Mouse (Mus musculus) Patski (cell line): ENCODE data around the gene Lrmda. TPM values are rescaled to one million over a fixed set of nuclear protein-coding genes. Genes with fewer than 3 reads are reported as not detected.

Experiments
- ATAC-seq: fragments of 100-300 bp; one replicate; pipeline ENCODE4 v1.8.0; 2021
- CTCF ChIA-PET: fragments of 350-600 bp; sonication (Branson Sonifier 250); formaldehyde crosslinking; loops from one replicate; lab custom pipeline; 2022; ENCODE audit warnings: inconsistent platforms; lab: Charles Lee
- POLR2A ChIA-PET: fragments of 350-600 bp; sonication (Branson Sonifier 250); formaldehyde crosslinking; loops from one replicate; lab custom pipeline; 2022; ENCODE audit warnings: antibody characterized with exemption, inconsistent platforms; lab: Charles Lee
- DNase-seq: peaks from one replicate; pipeline ENCODE4 v3.0.0-alpha.2; 2011; ENCODE audit warnings: low read depth, low spot score
- H3K27me3 ChIP-seq: fragments of 371-371 bp; one replicate; pipeline ENCODE4 v1.5.1; 2021
- CTCF ChIP-seq: fragments of 100-300 bp; IDR thresholded peaks from one replicate; pipeline ENCODE4 v1.5.1; 2021
- in situ Hi-C: fragments of 300-500 bp; cut with MboI; formaldehyde crosslinking; loops from 3 replicates; pipeline ENCODE4 v1.11.1; 2018; ENCODE audit warnings: low pct_unique_long_range_greater_than_20kb, mixed read lengths
- polyA plus RNA-seq: library from polyadenylated mRNA; unstranded; gene quantifications from one replicate; pipeline ENCODE4 v1.2.3, GENCODE M21; 2021

Gene Lrmda
- polyA plus RNA-seq, 1 experiment from 2014 or later: 0.26 TPM

DNA sequence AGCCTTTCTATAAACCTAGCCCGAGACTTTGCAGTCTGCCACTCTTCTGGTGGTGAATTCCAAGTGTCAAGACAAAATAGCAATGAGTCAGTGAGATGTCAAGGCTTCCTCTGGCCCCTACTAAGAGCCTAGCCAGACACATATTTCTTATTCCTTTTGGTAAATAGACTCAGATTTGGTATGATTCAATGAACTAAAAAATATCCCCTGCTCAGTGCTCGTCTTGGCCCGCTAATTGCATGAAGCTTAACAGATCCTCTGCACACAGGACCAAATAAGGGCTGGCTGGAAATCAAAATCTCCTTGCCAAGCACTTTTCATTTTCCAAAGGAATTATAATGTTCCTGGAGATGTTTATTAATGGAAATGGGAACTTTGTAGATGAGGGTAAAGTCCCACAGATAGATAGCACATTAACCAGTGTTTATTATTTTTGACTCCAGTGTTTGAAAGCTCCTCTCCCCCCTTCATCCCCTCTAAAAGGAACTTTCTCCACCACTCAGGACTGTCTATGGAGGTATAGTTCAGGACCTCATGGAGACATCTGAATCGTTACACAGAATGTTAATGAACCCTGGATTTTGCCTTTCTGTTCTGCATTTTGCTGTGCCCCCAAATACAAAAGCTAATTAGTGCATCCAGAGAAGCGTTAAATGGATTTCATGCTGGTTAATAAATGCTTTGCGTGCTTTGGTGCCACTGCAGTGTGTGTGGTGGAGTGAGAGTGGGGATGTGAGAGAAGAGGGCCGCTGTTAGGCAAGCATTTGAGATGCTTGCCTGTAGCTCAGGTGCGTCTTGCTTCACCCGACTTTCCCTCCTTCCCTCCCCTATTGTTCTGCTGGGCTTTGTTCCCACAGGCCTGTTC, 945.5 kb downstream of the Lrmda start:
- CTCF ChIA-PET: interaction anchor here (1.2 to 2.1 kb wide), 6 partner anchors 15 to 141 kb away, joined by 3 to 8 read pairs (median 4); no protein-coding TSS in a partner anchor
- H3K27me3 ChIP-seq: no peaks in the 10 kb centered on the region
- ATAC-seq (peak; percentile 78), DNase-seq (peak; percentile 89)
- POLR2A ChIA-PET: interaction anchor here (0.6 to 1.3 kb wide), 5 partner anchors 22 to 560 kb away, joined by 3 to 8 read pairs (median 5); no protein-coding TSS in a partner anchor
- in situ Hi-C loops: loop anchor here (5.0 to 10.0 kb wide), 2 partner anchors 77 to 80 kb away; no protein-coding TSS in a partner anchor
- no peak for TF ChIP-seq CTCF

GRCm38 (mm10) chr14:22968705-22969104, 949.2 kb downstream of the Lrmda start:
- in situ Hi-C loops: loop anchor here (5.0 to 10.0 kb wide), 2 partner anchors 74 to 84 kb away; no protein-coding TSS in a partner anchor
- ChIA-PET POLR2A (interaction anchor here (1.3 kb wide), 1 partner anchor 10 kb away, joined by 3 read pairs; no protein-coding TSS in a partner anchor), CTCF (interaction anchor here (1.9 to 2.0 kb wide), 2 partner anchors 12 to 21 kb away, joined by 4 to 8 read pairs; no protein-coding TSS in a partner anchor)
- TF ChIP-seq CTCF: no peak
- no peaks in the 10 kb centered on the region for H3K27me3 ChIP-seq
- DNase-seq: no peak
- ATAC-seq: no peak

DNA sequence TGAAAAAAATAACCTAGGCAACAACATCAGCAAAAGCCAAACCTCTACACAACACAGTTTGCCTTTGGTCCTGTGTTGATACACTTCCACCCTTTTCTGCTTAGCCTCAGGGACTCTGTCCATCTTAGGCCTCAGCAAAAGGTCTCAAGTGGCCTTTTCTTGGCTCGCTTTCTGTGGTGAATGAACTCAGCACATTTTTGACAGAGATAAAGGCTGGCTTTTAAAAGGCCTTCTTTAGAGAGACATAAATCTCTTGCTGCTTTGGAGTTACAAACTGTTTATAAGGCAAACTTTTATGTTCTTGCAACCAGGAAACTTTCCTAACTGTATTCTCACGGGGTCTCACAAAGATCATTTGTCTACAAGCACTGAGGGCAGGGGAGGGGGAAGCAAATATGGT, 967.2 kb downstream of the Lrmda start:
- no peak for ATAC-seq
- CTCF ChIA-PET: no interaction called here

GRCm38 (mm10) chr14:22988090-22988669, 968.7 kb downstream of the Lrmda start:
- TF ChIP-seq CTCF: no peak
- no peak for DNase-seq
- CTCF ChIA-PET: no interaction called here
- H3K27me3 ChIP-seq: no peaks in the 10 kb centered on the region
- in situ Hi-C loops: no loop called here
- ATAC-seq: no peak
- POLR2A ChIA-PET: no interaction called here

More for the DNA sequence above, 967.2 kb downstream of the Lrmda start:
- no peaks in the 10 kb centered on the region for H3K27me3 ChIP-seq
- no peak for DNase-seq
- POLR2A ChIA-PET: no interaction called here
- TF ChIP-seq CTCF: no peak
- in situ Hi-C loops: no loop called here

GRCm38 (mm10) chr14:22995184-22995935, 975.8 kb downstream of the Lrmda start:
- no peaks in the 10 kb centered on the region for H3K27me3 ChIP-seq
- TF ChIP-seq CTCF: no peak
- in situ Hi-C loops: no loop called here
- CTCF ChIA-PET: no interaction called here
- no peak for ATAC-seq
- POLR2A ChIA-PET: no interaction called here
- DNase-seq: no peak

DNA sequence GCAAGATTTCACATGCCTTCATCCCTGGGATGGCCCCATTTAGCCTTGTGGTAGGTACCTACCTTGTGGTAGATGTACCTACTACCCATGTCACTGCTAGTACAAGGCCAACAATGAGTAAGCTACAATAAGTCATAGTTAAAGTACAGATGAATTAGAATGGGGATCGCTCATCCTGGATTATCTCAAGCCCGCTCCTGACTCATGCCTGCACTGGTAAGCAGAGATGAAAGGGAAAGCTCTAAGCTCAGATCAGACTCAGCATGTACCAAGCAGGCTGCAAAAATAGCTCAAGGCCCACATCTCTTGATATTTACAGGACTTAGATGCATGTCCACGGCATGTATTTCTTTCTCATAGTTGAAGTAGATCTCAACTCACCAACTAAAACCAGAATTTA, 979.4 kb downstream of the Lrmda start:
- POLR2A ChIA-PET: no interaction called here
- TF ChIP-seq CTCF: no peak
- no peaks in the 10 kb centered on the region for H3K27me3 ChIP-seq
- ATAC-seq (no peak), DNase-seq (no peak)
- CTCF ChIA-PET: no interaction called here
- in situ Hi-C loops: no loop called here

GRCm38 (mm10) chr14:23011989-23012388, 992.5 kb downstream of the Lrmda start:
- no peak for ATAC-seq
- ChIA-PET CTCF (interaction anchor here (1.0 kb wide), 1 partner anchor 33 kb away, joined by 4 read pairs; no protein-coding TSS in a partner anchor), POLR2A (no interaction called here)
- TF ChIP-seq CTCF: no peak
- no peaks in the 10 kb centered on the region for H3K27me3 ChIP-seq
- in situ Hi-C loops: no loop called here
- peak; percentile 13 for DNase-seq

DNA sequence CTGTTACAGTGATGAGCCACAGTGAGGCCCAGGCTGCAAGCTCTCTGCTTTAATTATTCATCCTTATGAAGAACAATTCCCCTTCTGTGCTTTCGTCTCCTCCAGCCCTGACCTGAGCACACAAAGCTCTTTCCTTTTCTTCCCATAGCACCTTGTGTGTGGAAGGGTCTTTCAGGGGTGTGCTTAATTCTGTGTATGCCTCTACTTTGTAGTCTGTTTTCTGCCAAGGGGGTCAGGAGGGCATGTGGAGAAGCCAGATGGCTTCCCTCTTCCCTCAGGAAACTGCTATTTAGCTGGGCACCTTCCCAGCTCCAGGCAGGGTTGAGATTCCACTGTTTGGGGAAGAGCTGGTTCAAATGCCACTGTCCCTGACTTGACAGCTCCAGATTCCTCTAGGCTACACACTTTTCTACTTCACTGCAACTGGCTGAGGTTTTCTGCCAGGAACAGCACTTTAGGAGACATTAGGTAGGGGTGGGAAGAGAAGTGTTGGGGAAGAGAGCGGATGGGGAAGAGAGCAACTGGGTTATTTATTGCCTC, 995.3 kb downstream of the Lrmda start:
- H3K27me3 ChIP-seq: no peaks in the 10 kb centered on the region
- no peak for TF ChIP-seq CTCF
- in situ Hi-C loops: no loop called here
- ChIA-PET CTCF (interaction anchor here (0.9 to 2.3 kb wide), 3 partner anchors 8 to 51 kb away, joined by 3 to 6 read pairs (median 4); no protein-coding TSS in a partner anchor), POLR2A (interaction anchor here (0.7 kb wide), 1 partner anchor 77 kb away, joined by 3 read pairs; no protein-coding TSS in a partner anchor)
- DNase-seq: no peak
- no peak for ATAC-seq

DNA sequence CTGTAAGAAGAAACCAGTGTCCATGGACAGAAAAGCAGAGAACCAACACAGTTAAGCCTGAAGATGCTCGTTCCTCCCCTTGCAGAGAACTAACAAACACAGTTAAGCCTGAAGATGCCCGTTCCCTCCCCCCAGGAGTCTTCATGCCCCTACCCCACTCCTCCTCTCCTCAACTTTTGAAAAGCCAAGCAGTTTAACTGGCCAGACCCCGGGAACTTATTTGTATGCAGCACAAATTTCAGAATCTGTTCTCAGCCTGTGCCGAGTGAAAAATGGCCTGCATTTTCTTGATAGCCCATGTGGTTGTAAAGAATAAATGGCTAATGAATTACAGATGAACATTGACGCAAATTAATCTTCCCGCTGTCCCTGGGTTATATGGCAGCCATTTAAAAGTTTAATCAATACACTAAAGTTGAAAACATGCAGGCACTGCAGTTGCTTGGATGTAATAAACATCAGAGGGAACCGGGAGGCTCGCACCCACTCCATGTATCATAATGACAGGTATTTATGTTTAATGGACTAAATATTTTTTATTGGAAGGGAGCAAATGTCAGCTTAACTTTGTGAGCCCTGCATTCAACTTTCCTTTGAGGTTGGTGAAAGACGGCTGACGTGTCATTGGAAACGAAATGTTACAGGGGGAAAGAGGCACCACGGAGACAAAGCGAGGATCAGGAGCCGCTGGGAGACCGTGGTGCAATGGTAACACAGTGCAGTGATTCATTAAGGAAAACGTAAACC, 996.0 kb downstream of the Lrmda start:
- ATAC-seq (no peak), DNase-seq (no peak)
- H3K27me3 ChIP-seq: no peaks in the 10 kb centered on the region
- in situ Hi-C loops: no loop called here
- no peak for TF ChIP-seq CTCF
- POLR2A ChIA-PET: no interaction called here
- CTCF ChIA-PET: interaction anchor here (0.9 to 2.3 kb wide), 4 partner anchors 8 to 52 kb away, joined by 3 to 6 read pairs (median 4); no protein-coding TSS in a partner anchor
